Mouse (Mus musculus) thymus, adult 2 months (tissue): ENCODE measurements around the gene Cdh4. TPM values are rescaled to one million over a fixed set of nuclear protein-coding genes. Genes with fewer than 3 reads are reported as not detected.

Source experiments
- DNase-seq: peaks from one replicate; pipeline ENCODE4 v3.0.0; 2021
- H3K27ac ChIP-seq: fragments of 200-500 bp; 2 replicates; pipeline ENCODE4 v1.5.1; 2012; ENCODE audit warnings: low read length, control low read depth; ENCODE audit not compliant: control insufficient read depth, insufficient read depth
- H3K27me3 ChIP-seq: fragments of 200-500 bp; 2 replicates; pipeline ENCODE4 v1.6.1; 2012; ENCODE audit warnings: mild to moderate bottlenecking, low read length, moderate library complexity, mixed read lengths; ENCODE audit not compliant: control insufficient read depth, insufficient read depth
- H3K36me3 ChIP-seq: fragments of 200-500 bp; 2 replicates; pipeline ENCODE4 v1.6.1; 2012; ENCODE audit warnings: mild to moderate bottlenecking, low read length, moderate library complexity; ENCODE audit not compliant: control insufficient read depth, insufficient read depth
- H3K4me1 ChIP-seq: fragments of 200-500 bp; replicated peaks from 2 replicates; pipeline ENCODE4 v1.6.1; 2012; ENCODE audit warnings: low read length; ENCODE audit not compliant: control insufficient read depth, insufficient read depth
- H3K4me3 ChIP-seq: fragments of 200-500 bp; 2 replicates; pipeline ENCODE4 v1.5.1; 2012; ENCODE audit warnings: mild to moderate bottlenecking, low read length, control low read depth, moderate library complexity; ENCODE audit not compliant: control insufficient read depth, insufficient read depth
- CTCF ChIP-seq: fragments of 200-500 bp; IDR thresholded peaks from 2 replicates; pipeline ENCODE4 v1.5.1; 2012; ENCODE audit warnings: mild to moderate bottlenecking, control low read depth, low read length, moderate library complexity, borderline replicate concordance; ENCODE audit not compliant: control insufficient read depth, poor library complexity, insufficient read depth; ENCODE audit errors: extremely low read depth
- POLR2A ChIP-seq: fragments of 200-500 bp; IDR thresholded peaks from 2 replicates; pipeline ENCODE4 v1.6.1; 2012; ENCODE audit warnings: mild to moderate bottlenecking, low read length, control low read depth, moderate library complexity; ENCODE audit not compliant: control insufficient read depth, poor library complexity, insufficient read depth; ENCODE audit errors: extremely low read depth
- WGBS: fragments of 180-500 bp; shearing (Covaris S2); methylation state at CpG from one replicate; pipeline ENCODE4 v1.1.7; 2018; 5-methylcytosine and 5-hydroxymethylcytosine counted together
- polyA plus RNA-seq: library from polyadenylated mRNA; depleted of rRNA; stranded (reverse); fragments of >200 nt; gene quantifications from 2 replicates; pipeline ENCODE4 v1.2.3, GENCODE M21; 2012

Cdh4 gene
- polyA plus RNA-seq, 1 experiment = 9.7 TPM

DNA sequence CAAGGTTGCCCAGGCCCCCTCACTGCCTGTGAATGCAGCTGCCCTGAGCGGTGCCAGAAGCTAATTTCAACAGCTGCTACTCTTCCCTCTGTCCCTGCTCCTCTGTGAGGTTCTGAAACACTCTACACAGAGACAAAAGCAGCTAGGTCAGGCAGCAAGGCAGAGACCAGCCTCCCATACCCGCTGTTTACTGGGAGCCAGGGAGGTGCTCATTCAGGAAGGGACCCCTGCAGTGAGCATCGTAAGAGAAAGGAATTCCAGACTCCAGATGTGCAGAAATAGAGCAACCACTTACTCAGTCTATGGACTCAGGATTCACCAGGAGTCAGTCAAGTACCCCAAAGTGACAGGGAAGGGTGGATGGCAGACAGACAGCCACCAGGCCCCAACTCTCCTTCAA, 278.1 kb downstream of the Cdh4 start:
- no peaks in the 10 kb centered on the region for H3K4me1 ChIP-seq
- DNase-seq = no peak
- H3K27ac ChIP-seq = no peak overlapping the region
- H3K36me3 ChIP-seq = no peaks in the 10 kb centered on the region
- no peak overlapping the region for H3K4me3 ChIP-seq
- WGBS = 76% methylated on average over 3 of the region's 3 CpGs
- no peaks in the 10 kb centered on the region for H3K27me3 ChIP-seq
- no peak for TF ChIP-seq POLR2A
- no peak for TF ChIP-seq CTCF

DNA sequence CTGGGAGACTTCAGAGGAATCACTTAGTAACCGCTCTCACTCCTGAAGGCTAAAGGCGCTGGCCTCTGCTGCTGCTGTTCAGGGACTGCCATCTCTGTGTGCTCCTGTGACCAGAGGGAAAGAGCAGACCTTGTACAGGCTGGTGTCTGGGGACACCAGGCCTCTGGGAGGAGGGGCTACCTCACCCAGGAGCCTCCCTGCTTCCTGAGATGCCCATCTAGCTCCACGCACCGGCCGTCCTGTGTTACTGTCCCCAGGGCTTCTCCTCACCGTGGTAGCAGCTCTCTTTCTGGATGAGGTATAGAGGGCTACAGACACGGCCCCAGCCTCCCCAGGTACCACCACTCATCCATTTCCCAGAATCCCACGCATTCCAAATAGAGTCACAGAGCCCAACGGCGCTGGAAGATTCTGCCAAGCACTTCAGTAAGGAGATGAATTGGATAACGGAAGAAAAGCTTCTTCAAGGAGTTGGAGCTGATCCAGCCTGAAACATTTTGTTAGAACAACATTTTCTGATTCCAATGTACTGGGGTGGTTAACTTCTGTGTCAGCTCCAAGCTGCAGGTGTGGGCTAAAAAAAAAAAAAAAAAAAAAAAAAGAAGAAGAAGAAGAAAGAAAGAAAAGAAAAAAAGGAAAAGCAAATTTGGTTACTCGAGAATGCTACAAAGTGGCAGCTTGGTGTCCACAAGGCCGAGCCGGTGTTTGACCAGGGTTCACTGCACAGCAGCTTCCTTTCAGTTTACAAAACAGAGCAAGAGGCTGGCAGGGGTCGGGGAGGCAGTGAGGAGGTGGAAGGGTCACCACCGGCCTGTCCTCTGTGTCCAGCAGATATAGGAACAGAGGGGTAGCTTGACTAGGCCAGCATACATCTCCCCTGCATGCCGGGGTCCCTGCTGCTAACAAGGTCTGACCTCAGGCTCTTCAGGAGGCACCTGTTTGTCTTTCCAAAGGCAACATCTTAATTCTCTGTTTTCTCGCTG, 279.6 kb downstream of the Cdh4 start:
- Histone ChIP-seq H3K27me3 (no peaks in the 10 kb centered on the region), H3K27ac (no peak overlapping the region), H3K36me3 (no peaks in the 10 kb centered on the region), H3K4me3 (no peak overlapping the region), H3K4me1 (no peaks in the 10 kb centered on the region)
- 79% methylated on average over 18 of the region's 18 CpGs for WGBS
- no peak for TF ChIP-seq POLR2A
- TF ChIP-seq CTCF = no peak
- DNase-seq = no peak

DNA sequence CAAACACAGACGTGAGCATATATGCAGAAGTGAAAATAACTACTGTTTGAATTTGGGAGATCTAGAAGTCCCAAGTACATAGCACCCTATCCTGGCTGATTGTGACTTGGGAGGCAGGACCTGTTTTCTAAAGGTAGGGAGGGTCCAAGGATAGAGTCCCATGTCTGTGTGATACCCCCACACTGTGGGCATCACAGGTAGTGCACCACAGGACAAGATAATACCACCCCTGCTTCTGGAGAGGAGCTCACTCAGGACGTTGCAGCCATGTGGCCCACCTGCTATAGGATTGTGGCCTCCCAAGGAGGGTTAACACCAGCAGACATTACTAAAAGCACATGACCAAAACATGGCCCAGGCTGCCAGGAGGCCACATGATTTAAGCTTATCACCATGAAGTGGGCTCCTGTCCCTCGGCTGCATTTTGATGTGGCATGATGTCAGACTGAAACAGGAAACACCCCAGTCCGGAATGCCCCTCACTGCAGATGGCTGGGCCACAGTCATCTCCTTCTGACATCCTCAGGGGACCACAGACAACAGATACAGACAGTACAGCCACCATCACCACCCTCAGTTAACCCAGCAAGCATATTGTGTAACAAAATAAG, 280.6 kb downstream of the Cdh4 start:
- no peaks in the 10 kb centered on the region for H3K27me3 ChIP-seq
- H3K4me3 ChIP-seq = no peak overlapping the region
- no peak for DNase-seq
- no peak for TF ChIP-seq CTCF
- TF ChIP-seq POLR2A = no peak
- 47% methylated on average over 4 of the region's 4 CpGs for WGBS
- no peak overlapping the region for H3K27ac ChIP-seq
- H3K4me1 ChIP-seq = no peaks in the 10 kb centered on the region
- H3K36me3 ChIP-seq = no peaks in the 10 kb centered on the region

DNA sequence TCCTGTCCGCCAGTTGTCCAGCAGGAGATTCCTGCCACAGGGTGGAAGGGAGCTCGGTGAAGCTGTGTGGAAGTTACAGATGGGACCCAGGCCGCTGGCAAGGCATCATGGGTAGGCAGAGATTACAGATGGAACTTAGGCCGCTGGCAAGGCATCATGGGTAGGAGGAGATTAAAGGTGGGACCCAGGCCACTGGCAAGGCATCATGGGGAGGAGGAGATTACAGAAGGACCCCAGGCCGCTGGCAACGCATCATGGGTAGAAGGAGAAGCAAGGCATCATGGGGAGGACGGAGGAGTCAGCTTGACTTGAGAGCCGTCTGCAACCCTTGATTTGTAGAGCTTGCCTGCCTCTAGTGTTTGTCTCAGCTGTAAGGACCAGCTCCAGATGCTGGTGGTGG, 281.2 kb downstream of the Cdh4 start:
- DNase-seq = no peak
- H3K27ac ChIP-seq = no peak overlapping the region
- WGBS = 92% methylated on average over 8 of the region's 8 CpGs
- H3K36me3 ChIP-seq = no peaks in the 10 kb centered on the region
- H3K4me3 ChIP-seq = no peak overlapping the region
- no peak for TF ChIP-seq POLR2A
- no peak for TF ChIP-seq CTCF
- no peaks in the 10 kb centered on the region for H3K27me3 ChIP-seq
- no peaks in the 10 kb centered on the region for H3K4me1 ChIP-seq

DNA sequence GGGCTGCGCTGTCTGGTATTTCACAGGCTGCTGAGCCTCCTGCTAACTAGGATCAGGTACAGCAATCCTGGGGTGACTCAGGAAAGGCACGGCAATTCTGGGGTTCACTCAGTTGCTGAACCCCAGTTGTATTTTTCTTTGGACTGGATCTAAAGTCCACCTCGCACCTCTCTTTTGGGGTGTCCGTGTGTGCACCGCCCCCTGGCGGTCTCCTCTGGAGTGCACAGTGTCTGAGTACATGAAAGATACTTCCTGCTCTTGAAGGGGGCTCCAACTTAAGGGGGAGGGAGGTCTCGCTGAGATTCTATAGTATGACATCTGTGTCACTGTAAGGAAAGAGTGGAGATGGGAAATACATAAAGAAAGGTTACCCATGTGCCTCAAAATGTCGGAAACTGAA, 286.8 kb downstream of the Cdh4 start:
- no peak overlapping the region for H3K4me3 ChIP-seq
- no peaks in the 10 kb centered on the region for H3K4me1 ChIP-seq
- DNase-seq = peak; percentile 22
- H3K27ac ChIP-seq = no peak overlapping the region
- H3K27me3 ChIP-seq = no peaks in the 10 kb centered on the region
- no peaks in the 10 kb centered on the region for H3K36me3 ChIP-seq
- TF ChIP-seq CTCF (peak; percentile 61; the same call in 1 of the 2 replicates), POLR2A (no peak)
- 62% methylated on average over 8 of the region's 8 CpGs for WGBS

DNA sequence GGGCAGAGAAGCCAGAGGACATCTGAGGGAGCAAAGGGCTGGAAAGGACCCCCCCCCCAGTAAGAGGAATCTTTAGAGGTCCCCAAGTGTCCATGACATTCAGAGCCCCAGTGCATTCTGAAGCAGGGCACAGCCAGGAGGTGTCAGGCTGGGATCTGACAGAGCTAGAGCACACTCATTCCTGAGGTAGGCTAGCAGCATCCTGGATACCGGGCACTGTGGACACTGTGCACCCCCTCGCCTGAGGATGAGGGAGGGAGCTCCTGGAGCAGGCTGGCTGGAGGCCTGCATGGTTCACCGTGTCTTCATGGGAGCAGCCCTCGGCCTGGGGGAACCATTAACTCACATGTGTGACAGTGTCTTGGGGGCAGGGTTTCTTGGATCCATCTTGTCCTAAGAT, 287.6 kb downstream of the Cdh4 start:
- no peaks in the 10 kb centered on the region for H3K36me3 ChIP-seq
- 89% methylated on average over 4 of the region's 4 CpGs for WGBS
- no peak overlapping the region for H3K4me3 ChIP-seq
- no peak for DNase-seq
- no peak overlapping the region for H3K27ac ChIP-seq
- TF ChIP-seq POLR2A (no peak), CTCF (no peak)
- no peaks in the 10 kb centered on the region for H3K4me1 ChIP-seq
- H3K27me3 ChIP-seq = no peaks in the 10 kb centered on the region
